15 mouse cellular contexts compared by ENCODE assay signal in the genomic region with DNA sequence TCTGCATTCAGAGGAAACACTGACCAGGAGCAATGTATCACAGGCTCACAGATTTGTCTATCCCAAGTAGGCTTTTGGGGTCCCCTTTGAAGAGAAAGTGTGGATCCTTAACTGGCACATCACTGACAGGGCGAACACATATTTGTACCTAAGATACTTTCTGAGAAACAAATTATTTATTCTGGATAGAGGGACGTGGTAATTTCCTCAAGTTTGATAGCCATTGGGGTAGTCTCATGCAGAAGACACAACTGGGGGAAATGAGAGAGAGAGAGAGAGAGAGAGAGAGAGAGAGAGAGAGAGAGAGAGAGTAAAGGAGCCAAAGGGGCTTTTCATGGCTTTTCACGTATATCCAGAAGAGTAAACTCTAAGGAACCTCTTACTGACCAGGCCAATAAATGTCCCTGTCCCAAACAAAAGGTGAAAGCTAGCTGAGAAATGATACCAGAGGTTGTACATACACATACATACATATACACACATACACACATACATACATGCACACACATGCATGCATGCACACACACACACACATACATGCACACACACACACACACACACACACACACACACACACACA.
"Had no signal": no experiment of that assay in that cellular context is flagged by ENCODE, and none has a peak within 500 bp of the region (broad histone marks: within the 10 kb centered on the region; RNA-seq: fewer than 3 reads in every experiment).

No protein-coding gene starts in this region.

- H3K4me2 ChIP-seq: neural tube, embryonic 15.5 days; stomach, embryonic 15.5 days had no signal

- H3K4me1 ChIP-seq: neural tube, embryonic 15.5 days; stomach, embryonic 15.5 days had no signal

- H3K27ac ChIP-seq: neural tube, embryonic 15.5 days; stomach, embryonic 15.5 days; stomach, postnatal 0 days had no signal

- H3K4me3 ChIP-seq: neural tube, embryonic 15.5 days; stomach, embryonic 15.5 days had no signal

- H3K9me3 ChIP-seq: neural tube, embryonic 15.5 days; stomach, embryonic 15.5 days had no signal

- H3K36me3 ChIP-seq: neural tube, embryonic 15.5 days; stomach, embryonic 15.5 days had no signal

- DNase-seq: retina, postnatal 1 day; right cerebral cortex, adult 18-20 months; right cerebral cortex, postnatal 14 days; right cerebral cortex, postnatal 25 days; right cerebral cortex, postnatal 4 days; spleen, adult 18-20 months; thymus, adult 18-20 months; thymus, adult 2 months; thymus, postnatal 14 days; thymus, postnatal 25 days; thymus, postnatal 36 days; thymus, postnatal 4 days had no signal

- H3K27me3 ChIP-seq: neural tube, embryonic 15.5 days; stomach, embryonic 15.5 days had no signal

- H3K9ac ChIP-seq: neural tube, embryonic 15.5 days; stomach, embryonic 15.5 days had no signal
